ENCODE assay signal across 8 mouse cellular contexts in genomic region chr2:173263636-173264330, GRCm38 (mm10). TPM values are rescaled to one million over a fixed set of nuclear protein-coding genes. Genes with fewer than 3 reads are reported as not detected.
DNase-seq lines count a peak whose midpoint lies in the region; ATAC-seq lines count a peak whose summit lies in the region.

No protein-coding gene starts in this region.

- peak; percentile 34; the same call in 1 of the 2 replicates for ATAC-seq in monocyte, adult 5-6 weeks (replicated peaks; ENCODE audit: insufficient number of reproducible peaks, low FRiP score, low TSS enrichment, poor library complexity, severe bottlenecking)

- DNase-seq in heart, adult 11 months, result peak; percentile 95
- no peak for DNase-seq in heart, adult 8-10 months (ENCODE audit: low spot score)
- peak; percentile 38 to 45 for DNase-seq in B cell, adult 2 months
- peak; percentile 78 for DNase-seq in induced T-regulatory cell, adult 2 months (ENCODE audit: low read depth)
- no peak for DNase-seq in ovary, postnatal 14 days (ENCODE audit: low spot score)
- no peak for DNase-seq in adipocyte (ENCODE audit: low spot score)
- DNase-seq in frontal cortex, postnatal 36 days (ENCODE audit: low spot score in 2 of 2), result no peak

RNA-seq across cellular contexts. Expression of gene Pmepa1, which starts 12.6 kb away (rescaled TPM):
- total RNA-seq in heart, adult 8-10 months (2022), result 10 to 100 TPM; 24.5 to 31.5 (median 27.0) TPM
- total RNA-seq in monocyte, adult 5-6 weeks (2017), result 0.29 to 0.39 TPM in 2 of 3 replicates, not detected in the other

RNA-seq across cellular contexts. Expression of gene Zbp1, which starts 45.1 kb away (rescaled TPM):
- under 1 TPM in 3 of 4 experiments, not detected in 1; 0.31 to 0.52 (median 0.46) TPM for total RNA-seq in heart, adult 8-10 months (2022)
- total RNA-seq in monocyte, adult 5-6 weeks (2017), result 74.4 to 86.1 TPM (median 81.1 TPM) in 3 replicates

Comparison
In these comparisons a context has a peak if more than half of its experiments do, and no peak if none do; other contexts are left out.
1. DNase-seq: peak in heart, adult 11 months (single experiment), B cell, adult 2 months (2 of 2) and induced T-regulatory cell, adult 2 months (single experiment); none in heart, adult 8-10 months (single experiment), ovary, postnatal 14 days (single experiment), adipocyte (single experiment) and frontal cortex, postnatal 36 days (0 of 2).
2. RNA of gene Pmepa1, which starts 12.6 kb away (total RNA-seq): 24.5 to 31.5 TPM in heart, adult 8-10 months; 0.29 to 0.39 TPM in monocyte, adult 5-6 weeks; every median in the first group is over 10 times any median in the second.
3. RNA of gene Zbp1, which starts 45.1 kb away (total RNA-seq): 74.4 to 86.1 TPM in monocyte, adult 5-6 weeks; 0.31 to 0.52 TPM in heart, adult 8-10 months; every median in the first group is over 10 times any median in the second.